Mouse (Mus musculus) MEL (cell line): ENCODE measurements around the gene Ogfod1. TPM values are rescaled to one million over a fixed set of nuclear protein-coding genes. Genes with fewer than 3 reads are reported as not detected.
A peak's percentile ranks its signal among the peaks of the same experiment; 100 is the strongest.

ENCODE experiments used
- DNase-seq: peaks from one replicate; pipeline ENCODE4 v3.0.0; 2011; ENCODE audit warnings: low read depth, low spot score
- H3K27ac ChIP-seq: 2 replicates; pipeline ENCODE4 v1.5.1; 2012; ENCODE audit warnings: low read depth, mild to moderate bottlenecking, control low read depth, low read length, moderate library complexity; ENCODE audit not compliant: control insufficient read depth
- H3K27me3 ChIP-seq, 2 experiments: fragments of 150-350 bp in 1 of 2; sonication (generic) in 1 of 2; 2 replicates each; pipeline ENCODE4 v1.6.1; 2012; ENCODE audit warnings: low read length in 2 of 2, mild to moderate bottlenecking in 2 of 2, improper control_type of control experiment in 1 of 2, moderate library complexity in 1 of 2; ENCODE audit not compliant: insufficient read depth in 2 of 2, control insufficient read depth in 1 of 2
- H3K36me3 ChIP-seq, 2 experiments: 2 replicates each; pipeline ENCODE4 v1.6.1; 2012 to 2014; ENCODE audit warnings: low read length in 2 of 2, improper control_type of control experiment in 1 of 2, inconsistent platforms in 1 of 2, mild to moderate bottlenecking in 1 of 2; ENCODE audit not compliant: insufficient read depth in 2 of 2, control insufficient read depth in 1 of 2
- H3K4me1 ChIP-seq, 2 experiments: fragments of 150-350 bp in 1 of 2; sonication (generic) in 1 of 2; 2 replicates each; pipeline ENCODE4 v1.6.1; 2012; ENCODE audit warnings: low read length in 2 of 2, improper control_type of control experiment in 1 of 2, mild to moderate bottlenecking in 1 of 2; ENCODE audit not compliant: insufficient read depth in 2 of 2, control insufficient read depth in 1 of 2
- H3K4me3 ChIP-seq, 2 experiments: fragments of 150-350 bp in 1 of 2; sonication (generic) in 1 of 2; 2 replicates each; pipeline ENCODE4 v1.5.1; 2012; ENCODE audit warnings: low read depth in 2 of 2, low read length in 2 of 2, mild to moderate bottlenecking in 2 of 2, moderate library complexity in 2 of 2, control low read depth in 1 of 2, improper control_type of control experiment in 1 of 2; ENCODE audit not compliant: control insufficient read depth in 1 of 2, insufficient read depth in 1 of 2
- H3K79me2 ChIP-seq: 2 replicates; pipeline ENCODE4 v1.6.1; 2012; ENCODE audit warnings: mild to moderate bottlenecking, low read length, moderate library complexity; ENCODE audit not compliant: control insufficient read depth, poor library complexity, insufficient read depth
- H3K9ac ChIP-seq: 2 replicates; pipeline ENCODE4 v1.6.1; 2012; ENCODE audit warnings: low read depth, mild to moderate bottlenecking, control low read depth, low read length, moderate library complexity; ENCODE audit not compliant: control insufficient read depth, poor library complexity, severe bottlenecking
- H3K9me3 ChIP-seq: fragments of 150-350 bp; sonication (generic); replicated peaks from 2 replicates; pipeline ENCODE4 v1.6.1; 2012; ENCODE audit warnings: mild to moderate bottlenecking, low read length, improper control_type of control experiment, moderate library complexity; ENCODE audit not compliant: insufficient read depth
- EP300 ChIP-seq, 2 experiments: IDR thresholded peaks; 2 replicates each; pipeline ENCODE4 v1.6.1; 2011; ENCODE audit warnings: improper control_type of control experiment in 2 of 2, low read length in 2 of 2, low read depth in 1 of 2, mild to moderate bottlenecking in 1 of 2
- HCFC1 ChIP-seq: IDR thresholded peaks from 2 replicates; pipeline ENCODE4 v1.6.1; 2012; ENCODE audit warnings: low read depth, mild to moderate bottlenecking, inconsistent platforms, low read length, improper control_type of control experiment, moderate library complexity
- NELFE ChIP-seq: IDR thresholded peaks from 2 replicates; pipeline ENCODE4 v1.6.1; 2011; ENCODE audit warnings: low read depth, low read length, improper control_type of control experiment
- SMC3 ChIP-seq: IDR thresholded peaks from 2 replicates; pipeline ENCODE4 v1.6.1; 2011; ENCODE audit warnings: low read depth, low read length, improper control_type of control experiment
- UBTF ChIP-seq: IDR thresholded peaks from 2 replicates; pipeline ENCODE4 v1.6.1; 2012; ENCODE audit warnings: low read depth, mild to moderate bottlenecking, inconsistent platforms, low read length, improper control_type of control experiment, moderate library complexity, borderline replicate concordance; ENCODE audit not compliant: insufficient read depth
- USF1 ChIP-seq: IDR thresholded peaks from 2 replicates; pipeline ENCODE4 v1.6.1; 2014; ENCODE audit warnings: low read depth, mild to moderate bottlenecking, inconsistent platforms, low read length, improper control_type of control experiment, moderate library complexity
- ZNF384 ChIP-seq: IDR thresholded peaks from 2 replicates; pipeline ENCODE4 v1.6.1; 2012; ENCODE audit warnings: low read depth, mild to moderate bottlenecking, inconsistent platforms, low read length, improper control_type of control experiment
- polyA plus RNA-seq, 2 experiments: library from polyadenylated mRNA; stranded (reverse) in 1 of 2; unstranded in 1 of 2; fragments of >175 nt in 1 of 2; fragments of >200 nt in 1 of 2; gene quantifications; 2 replicates each; pipeline versions ENCODE4 v1.2.1 to v1.2.4; 2012; ENCODE audit warnings: low replicate concordance in 2 of 2, low read depth in 1 of 2; ENCODE audit not compliant: insufficient read length in 2 of 2, insufficient read depth in 1 of 2, missing spikeins in 1 of 2
- total RNA-seq: library from RNA; depleted of rRNA; stranded (reverse); fragments of 300-350 nt; gene quantifications from 2 replicates; pipeline ENCODE4 v1.2.3, GENCODE M21; 2012; rRNA removed

Ogfod1 gene
- total and polyA plus RNA-seq, 3 experiments, result 16.3 to 30.0 TPM; not detected in 1

DNA sequence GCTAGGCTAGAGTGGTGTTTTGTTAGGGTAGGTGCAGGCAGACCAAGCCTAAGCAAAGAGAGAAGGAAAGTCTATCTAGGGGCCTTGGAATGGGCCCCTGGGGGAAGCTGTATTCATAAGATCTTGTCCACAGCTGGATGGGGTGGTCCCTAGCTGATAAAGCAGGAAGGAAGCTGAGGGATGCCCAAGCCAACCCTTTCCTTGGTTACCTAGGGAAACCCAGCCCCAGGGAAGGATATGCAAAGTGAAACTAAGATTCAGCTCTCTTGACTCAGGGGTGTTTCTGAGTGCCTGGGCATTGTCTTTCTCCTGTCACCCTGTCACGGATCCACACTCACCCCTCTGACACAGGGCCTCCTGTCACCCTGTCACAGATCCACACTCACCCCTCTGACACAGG, 76.4 kb downstream of the Ogfod1 start:
- DNase-seq, result peak; percentile 23
- TF ChIP-seq EP300 (IDR thresholded peaks at IDR 0.05; ENCODE audit: low read depth in 1 of 2, low read length in 2 of 2) (no peak), HCFC1 (no peak), SMC3 (no peak), UBTF (no peak), USF1 (no peak), NELFE (no peak)
- Histone ChIP-seq H3K27me3 (no peaks in the 10 kb centered on the region), H3K9ac (no peak overlapping the region), H3K27ac (no peak overlapping the region), H3K79me2 (no peaks in the 10 kb centered on the region), H3K36me3 (peaks cover 0 to 14% of the 10 kb centered on the region in 2 experiments; a peak in 2 of 4 replicates), H3K4me1 (peaks cover 0 to 23% of the 10 kb centered on the region in 2 experiments; a peak in 3 of 4 replicates), H3K9me3 (no peaks in the 10 kb centered on the region), H3K4me3 (peak overlapping the region; percentile 24 to 36; a peak in 2 of 4 replicates)

DNA sequence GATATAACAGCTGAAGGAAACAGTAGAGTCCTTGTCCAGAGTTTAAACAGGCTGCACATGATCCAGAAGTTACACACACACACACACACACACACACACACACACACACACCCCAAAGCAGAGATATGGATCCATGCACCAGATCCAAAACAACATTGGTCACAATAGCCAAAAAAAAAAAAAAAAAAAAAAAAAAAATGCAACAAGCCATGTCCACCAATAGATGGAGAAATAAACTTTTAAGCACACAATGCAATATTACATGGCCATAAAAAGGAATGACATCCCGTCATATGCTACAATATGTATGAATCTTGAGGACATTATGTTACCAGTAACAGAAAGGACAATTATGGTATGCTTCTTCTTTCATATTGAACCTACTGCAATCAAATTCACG, 77.0 kb downstream of the Ogfod1 start:
- Histone ChIP-seq H3K4me3 (no peak overlapping the region), H3K4me1 (peaks cover 0 to 23% of the 10 kb centered on the region in 2 experiments; a peak in 3 of 4 replicates), H3K79me2 (no peaks in the 10 kb centered on the region), H3K27ac (no peak overlapping the region), H3K9ac (no peak overlapping the region), H3K27me3 (no peaks in the 10 kb centered on the region), H3K36me3 (peaks cover 0 to 14% of the 10 kb centered on the region in 2 experiments; a peak in 2 of 4 replicates), H3K9me3 (no peaks in the 10 kb centered on the region)
- TF ChIP-seq USF1, result no peak
- TF ChIP-seq ZNF384, result peak; percentile 71
- no peak for DNase-seq

Other genes starting within 250 kb of the Ogfod1 start
- not detected in 2 replicates for gene Gnao1, start 227.2 kb upstream of the Ogfod1 start, total RNA-seq
- under 1 TPM in 1 of 2 experiments, not detected in 1; 0.03 TPM for gene Gnao1, start 227.2 kb upstream of the Ogfod1 start, polyA plus RNA-seq
- gene Amfr, start 24.4 kb upstream of the Ogfod1 start, total RNA-seq, result 82.7 and 90.0 TPM in 2 replicates
- gene Amfr, start 24.4 kb upstream of the Ogfod1 start, polyA plus RNA-seq, result 100 to 1,000 TPM in 1 of 2 experiments, 10 to 100 TPM in 1; 80.1 to 292 TPM
- gene Nudt21, start 167 bp upstream of the Ogfod1 start, total RNA-seq, result 157 and 162 TPM in 2 replicates
- gene Nudt21, start 167 bp upstream of the Ogfod1 start, polyA plus RNA-seq, result 100 to 1,000 TPM in 1 of 2 experiments, not detected in 1; 118 TPM
- gene Bbs2, start 61.7 kb downstream of the Ogfod1 start, total RNA-seq, result 3.4 and 4.3 TPM in 2 replicates
- gene Bbs2, start 61.7 kb downstream of the Ogfod1 start, polyA plus RNA-seq, result 1 to 10 TPM in 1 of 2 experiments, not detected in 1; 6.8 TPM
- gene Mt4, start 100.0 kb downstream of the Ogfod1 start, total RNA-seq, result not detected in 2 replicates
- gene Mt4, start 100.0 kb downstream of the Ogfod1 start, polyA plus RNA-seq, result not detected
- gene Mt3, start 115.4 kb downstream of the Ogfod1 start, total RNA-seq, result not detected in 2 replicates
- not detected for gene Mt3, start 115.4 kb downstream of the Ogfod1 start, polyA plus RNA-seq
- gene Mt2, start 135.5 kb downstream of the Ogfod1 start, total RNA-seq, result 469 and 780 TPM in 2 replicates
- gene Mt2, start 135.5 kb downstream of the Ogfod1 start, polyA plus RNA-seq, result 1,000 to 10,000 TPM in 1 of 2 experiments, not detected in 1; 2,013 TPM
- 1,017 and 1,342 TPM in 2 replicates for gene Mt1, start 141.9 kb downstream of the Ogfod1 start, total RNA-seq
- 1,000 to 10,000 TPM; 1,189 to 2,940 TPM for gene Mt1, start 141.9 kb downstream of the Ogfod1 start, polyA plus RNA-seq
- gene Nup93, start 177.4 kb downstream of the Ogfod1 start, total RNA-seq, result 71.6 and 75.5 TPM in 2 replicates
- 100 to 1,000 TPM; 110 to 292 TPM for gene Nup93, start 177.4 kb downstream of the Ogfod1 start, polyA plus RNA-seq